Mouse (Mus musculus) MEL (cell line): Measurements from ENCODE around the gene Urod. TPM values are rescaled to one million over a fixed set of nuclear protein-coding genes. Genes with fewer than 3 reads are reported as not detected.

Experiments
- DNase-seq: peaks from one replicate; pipeline ENCODE4 v3.0.0; 2011; ENCODE audit warnings: low read depth, low spot score
- H3K27ac ChIP-seq: 2 replicates; pipeline ENCODE4 v1.5.1; 2012; ENCODE audit warnings: low read depth, mild to moderate bottlenecking, control low read depth, low read length, moderate library complexity; ENCODE audit not compliant: control insufficient read depth
- H3K27me3 ChIP-seq, 2 experiments: fragments of 150-350 bp in 1 of 2; sonication (generic) in 1 of 2; 2 replicates each; pipeline ENCODE4 v1.6.1; 2012; ENCODE audit warnings: low read length in 2 of 2, mild to moderate bottlenecking in 2 of 2, improper control_type of control experiment in 1 of 2, moderate library complexity in 1 of 2; ENCODE audit not compliant: insufficient read depth in 2 of 2, control insufficient read depth in 1 of 2
- H3K36me3 ChIP-seq, 2 experiments: 2 replicates each; pipeline ENCODE4 v1.6.1; 2012 to 2014; ENCODE audit warnings: low read length in 2 of 2, improper control_type of control experiment in 1 of 2, inconsistent platforms in 1 of 2, mild to moderate bottlenecking in 1 of 2; ENCODE audit not compliant: insufficient read depth in 2 of 2, control insufficient read depth in 1 of 2
- H3K4me1 ChIP-seq, 2 experiments: fragments of 150-350 bp in 1 of 2; sonication (generic) in 1 of 2; 2 replicates each; pipeline ENCODE4 v1.6.1; 2012; ENCODE audit warnings: low read length in 2 of 2, improper control_type of control experiment in 1 of 2, mild to moderate bottlenecking in 1 of 2; ENCODE audit not compliant: insufficient read depth in 2 of 2, control insufficient read depth in 1 of 2
- H3K4me3 ChIP-seq, 2 experiments: fragments of 150-350 bp in 1 of 2; sonication (generic) in 1 of 2; 2 replicates each; pipeline ENCODE4 v1.5.1; 2012; ENCODE audit warnings: low read depth in 2 of 2, low read length in 2 of 2, mild to moderate bottlenecking in 2 of 2, moderate library complexity in 2 of 2, control low read depth in 1 of 2, improper control_type of control experiment in 1 of 2; ENCODE audit not compliant: control insufficient read depth in 1 of 2, insufficient read depth in 1 of 2
- H3K79me2 ChIP-seq: 2 replicates; pipeline ENCODE4 v1.6.1; 2012; ENCODE audit warnings: mild to moderate bottlenecking, low read length, moderate library complexity; ENCODE audit not compliant: control insufficient read depth, poor library complexity, insufficient read depth
- H3K9ac ChIP-seq: 2 replicates; pipeline ENCODE4 v1.6.1; 2012; ENCODE audit warnings: low read depth, mild to moderate bottlenecking, control low read depth, low read length, moderate library complexity; ENCODE audit not compliant: control insufficient read depth, poor library complexity, severe bottlenecking
- H3K9me3 ChIP-seq: fragments of 150-350 bp; sonication (generic); replicated peaks from 2 replicates; pipeline ENCODE4 v1.6.1; 2012; ENCODE audit warnings: mild to moderate bottlenecking, low read length, improper control_type of control experiment, moderate library complexity; ENCODE audit not compliant: insufficient read depth
- CTCF ChIP-seq, 3 experiments: IDR thresholded peaks in 2 of 3; conservative IDR thresholded peaks in 1 of 3; 2 replicates each; pipeline ENCODE4 v1.5.1; 2011 to 2012; ENCODE audit warnings: low read length in 3 of 3, low read depth in 2 of 3, mild to moderate bottlenecking in 2 of 3, improper control_type of control experiment in 1 of 3, inconsistent platforms in 1 of 3, mixed read lengths in 1 of 3, moderate library complexity in 1 of 3; ENCODE audit not compliant: control insufficient read depth in 1 of 3, insufficient read depth in 1 of 3, poor library complexity in 1 of 3, severe bottlenecking in 1 of 3
- EP300 ChIP-seq, 2 experiments: IDR thresholded peaks; 2 replicates each; pipeline ENCODE4 v1.6.1; 2011; ENCODE audit warnings: improper control_type of control experiment in 2 of 2, low read length in 2 of 2, low read depth in 1 of 2, mild to moderate bottlenecking in 1 of 2
- GATA1 ChIP-seq: IDR thresholded peaks from 2 replicates; pipeline ENCODE4 v1.6.1; 2011; ENCODE audit warnings: low read depth, low read length, improper control_type of control experiment
- HCFC1 ChIP-seq: IDR thresholded peaks from 2 replicates; pipeline ENCODE4 v1.6.1; 2012; ENCODE audit warnings: low read depth, mild to moderate bottlenecking, inconsistent platforms, low read length, improper control_type of control experiment, moderate library complexity
- JUND ChIP-seq: IDR thresholded peaks from 2 replicates; pipeline ENCODE4 v1.6.1; 2011; ENCODE audit warnings: low read depth, mild to moderate bottlenecking, improper control_type of control experiment, low read length
- KAT2A ChIP-seq: conservative IDR thresholded peaks from 2 replicates; pipeline ENCODE4 v1.6.1; 2012; ENCODE audit warnings: low read depth, low read length, improper control_type of control experiment, inconsistent platforms
- MAFK ChIP-seq: IDR thresholded peaks from 2 replicates; pipeline ENCODE4 v1.6.1; 2011; ENCODE audit warnings: low read depth, mild to moderate bottlenecking, low read length, improper control_type of control experiment, borderline replicate concordance
- MAX ChIP-seq: IDR thresholded peaks from 2 replicates; pipeline ENCODE4 v1.6.1; 2011; ENCODE audit warnings: low read length, improper control_type of control experiment
- MXI1 ChIP-seq: IDR thresholded peaks from 2 replicates; pipeline ENCODE4 v1.6.1; 2011; ENCODE audit warnings: mild to moderate bottlenecking, low read depth, low read length, improper control_type of control experiment
- MYB ChIP-seq: IDR thresholded peaks from 2 replicates; pipeline ENCODE4 v1.6.1; 2011; ENCODE audit warnings: mild to moderate bottlenecking, low read depth, low read length, improper control_type of control experiment
- NELFE ChIP-seq: IDR thresholded peaks from 2 replicates; pipeline ENCODE4 v1.6.1; 2011; ENCODE audit warnings: low read depth, low read length, improper control_type of control experiment
- NRF1 ChIP-seq: IDR thresholded peaks from 2 replicates; pipeline ENCODE4 v1.6.1; 2014; ENCODE audit warnings: low read depth, mild to moderate bottlenecking, inconsistent platforms, low read length, improper control_type of control experiment, moderate library complexity; ENCODE audit not compliant: poor library complexity, insufficient read depth, severe bottlenecking
- POLR2A ChIP-seq, 2 experiments: IDR thresholded peaks; 2 replicates each; pipeline ENCODE4 v1.6.1; 2011 to 2012; ENCODE audit warnings: low read length in 2 of 2, mild to moderate bottlenecking in 2 of 2, control low read depth in 1 of 2, improper control_type of control experiment in 1 of 2, low read depth in 1 of 2, moderate library complexity in 1 of 2; ENCODE audit not compliant: control insufficient read depth in 1 of 2, insufficient read depth in 1 of 2, poor library complexity in 1 of 2
- POLR2AphosphoS5 ChIP-seq: IDR thresholded peaks from 2 replicates; pipeline ENCODE4 v1.6.1; 2012; ENCODE audit warnings: low read depth, borderline replicate concordance, mild to moderate bottlenecking, inconsistent platforms, low read length, moderate library complexity, mixed read lengths
- RAD21 ChIP-seq: IDR thresholded peaks from 2 replicates; pipeline ENCODE4 v1.6.1; 2011; ENCODE audit warnings: mild to moderate bottlenecking, low read depth, low read length, improper control_type of control experiment
- SIN3A ChIP-seq: IDR thresholded peaks from 2 replicates; pipeline ENCODE4 v1.6.1; 2012; ENCODE audit warnings: low read length, improper control_type of control experiment, inconsistent platforms
- SMC3 ChIP-seq: IDR thresholded peaks from 2 replicates; pipeline ENCODE4 v1.6.1; 2011; ENCODE audit warnings: low read depth, low read length, improper control_type of control experiment
- TAL1 ChIP-seq: IDR thresholded peaks from 2 replicates; pipeline ENCODE4 v1.6.1; 2012; ENCODE audit warnings: mild to moderate bottlenecking, inconsistent platforms, low read length, moderate library complexity, mixed read lengths
- TBP ChIP-seq: IDR thresholded peaks from 2 replicates; pipeline ENCODE4 v1.8.0; 2011; ENCODE audit warnings: low read depth, low read length, improper control_type of control experiment
- UBTF ChIP-seq: IDR thresholded peaks from 2 replicates; pipeline ENCODE4 v1.6.1; 2012; ENCODE audit warnings: low read depth, mild to moderate bottlenecking, inconsistent platforms, low read length, improper control_type of control experiment, moderate library complexity, borderline replicate concordance; ENCODE audit not compliant: insufficient read depth
- ZC3H11A ChIP-seq: IDR thresholded peaks from 2 replicates; pipeline ENCODE4 v1.6.1; 2012; ENCODE audit warnings: low read depth, mild to moderate bottlenecking, inconsistent platforms, low read length, improper control_type of control experiment
- polyA plus RNA-seq, 2 experiments: library from polyadenylated mRNA; stranded (reverse) in 1 of 2; unstranded in 1 of 2; fragments of >175 nt in 1 of 2; fragments of >200 nt in 1 of 2; gene quantifications; 2 replicates each; pipeline versions ENCODE4 v1.2.1 to v1.2.4; 2012; ENCODE audit warnings: low replicate concordance in 2 of 2, low read depth in 1 of 2; ENCODE audit not compliant: insufficient read length in 2 of 2, insufficient read depth in 1 of 2, missing spikeins in 1 of 2
- total RNA-seq: library from RNA; depleted of rRNA; stranded (reverse); fragments of 300-350 nt; gene quantifications from 2 replicates; pipeline ENCODE4 v1.2.3, GENCODE M21; 2012

The Urod gene
- total and polyA plus RNA-seq, 3 experiments, result 108 to 645 (median 132) TPM

DNA sequence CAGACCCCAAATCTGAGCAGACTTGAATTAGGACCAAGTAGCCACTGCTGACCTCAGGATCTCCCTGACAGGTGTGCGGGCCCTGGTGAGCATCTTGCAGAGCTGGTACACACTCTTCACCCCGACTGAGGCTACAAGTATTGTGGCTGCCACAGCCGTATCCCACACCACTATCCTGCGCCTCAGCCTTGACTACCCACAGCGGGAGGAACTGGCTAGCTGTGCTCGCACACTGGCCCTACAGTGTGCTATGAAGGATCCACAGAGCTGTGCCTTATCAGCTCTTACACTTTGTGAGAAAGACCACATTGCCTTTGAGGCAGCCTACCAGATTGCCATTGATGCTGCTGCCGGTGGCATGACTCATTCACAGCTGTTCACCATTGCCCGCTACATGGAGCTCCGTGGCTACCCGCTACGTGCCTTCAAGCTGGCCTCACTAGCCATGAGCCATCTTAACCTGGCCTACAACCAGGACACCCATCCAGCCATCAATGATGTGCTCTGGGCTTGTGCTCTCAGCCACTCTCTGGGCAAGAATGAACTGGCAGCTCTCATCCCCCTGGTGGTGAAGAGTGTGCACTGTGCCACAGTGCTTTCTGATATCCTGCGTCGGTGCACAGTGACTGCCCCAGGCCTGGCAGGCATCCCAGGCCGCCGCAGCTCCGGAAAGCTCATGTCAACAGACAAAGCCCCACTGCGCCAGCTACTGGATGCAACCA is 7.7 kb downstream of the Urod start:
- 0 out of 4 replicates have a peak, but pooled peaks cover 0 to 6% of the 10 kb centered on the region in 2 experiments for H3K4me1 ChIP-seq
- peak; percentile 93 for DNase-seq
- H3K27me3 ChIP-seq, result no peaks in the 10 kb centered on the region
- TF ChIP-seq TAL1 (0 out of 2 replicates have a peak, but pooled peaks have one; percentile 1), SIN3A (peak; percentile 71), ZC3H11A (peak; percentile 37; the same call in 1 of the 2 replicates), UBTF (no peak), SMC3 (peak; percentile 79), MXI1 (peak; percentile 38), RAD21 (peak; percentile 61), POLR2AphosphoS5 (peak; percentile 74; the same call in 1 of the 2 replicates), TBP (0 out of 2 replicates have a peak, but pooled peaks have one; percentile 30), HCFC1 (peak; percentile 56; the same call in 1 of the 2 replicates), MAFK (no peak), NRF1 (peak; percentile 40; the same call in 1 of the 2 replicates), MYB (no peak), CTCF (IDR thresholded peaks at IDR 0.05 in 2 of 3, conservative IDR thresholded peaks at IDR 0.05 in 1 of 3; ENCODE audit: control insufficient read depth in 1 of 3, insufficient read depth in 1 of 3, low read depth in 2 of 3, low read length in 3 of 3, poor library complexity in 1 of 3, severe bottlenecking in 1 of 3) (peak; percentile 42 to 93 (median 90)), GATA1 (0 out of 2 replicates have a peak, but pooled peaks have one; percentile 17), EP300 (IDR thresholded peaks at IDR 0.05; ENCODE audit: low read depth in 1 of 2, low read length in 2 of 2) (no peak), KAT2A (no peak), JUND (no peak), POLR2A (IDR thresholded peaks at IDR 0.05; ENCODE audit: control insufficient read depth in 1 of 2, insufficient read depth in 1 of 2, low read depth in 1 of 2, low read length in 2 of 2, poor library complexity in 1 of 2) (no peak), MAX (peak; percentile 30; the same call in 1 of the 2 replicates)
- no peaks in the 10 kb centered on the region for H3K79me2 ChIP-seq
- no peaks in the 10 kb centered on the region; a peak in 1 of 4 replicates for H3K36me3 ChIP-seq
- H3K9me3 ChIP-seq, result no peaks in the 10 kb centered on the region
- no peak overlapping the region for H3K27ac ChIP-seq
- H3K9ac ChIP-seq, result no peak overlapping the region
- no peak overlapping the region for H3K4me3 ChIP-seq

DNA sequence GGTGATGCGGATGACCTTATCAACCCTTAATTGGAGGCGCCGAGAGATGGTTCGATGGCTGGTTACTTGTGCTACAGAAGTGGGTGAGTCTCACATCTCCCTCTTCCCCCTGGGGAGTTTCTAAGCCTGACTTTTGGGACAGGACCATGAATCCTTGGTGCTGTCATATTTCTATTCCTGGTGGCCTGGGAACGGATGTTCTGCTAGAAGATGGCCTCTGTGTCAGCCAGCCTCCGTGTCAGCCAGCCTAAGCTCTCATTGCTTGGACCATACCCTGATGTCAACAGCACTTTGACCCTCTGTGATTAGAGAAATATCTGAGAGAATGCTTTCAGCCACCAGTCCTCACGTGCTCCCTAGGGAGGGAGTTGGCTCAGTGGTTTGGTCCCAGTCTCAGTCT is 8.5 kb downstream of the Urod start:
- H3K79me2 ChIP-seq, result no peaks in the 10 kb centered on the region
- no peak for TF ChIP-seq NELFE
- no peak overlapping the region for H3K27ac ChIP-seq
- H3K4me3 ChIP-seq, result no peak overlapping the region
- no peak overlapping the region for H3K9ac ChIP-seq
- no peaks in the 10 kb centered on the region for H3K36me3 ChIP-seq
- H3K27me3 ChIP-seq, result no peaks in the 10 kb centered on the region
- no peaks in the 10 kb centered on the region for H3K9me3 ChIP-seq
- H3K4me1 ChIP-seq, result 0 out of 4 replicates have a peak, but pooled peaks cover 0 to 6% of the 10 kb centered on the region in 2 experiments
- DNase-seq, result no peak
